Mouse (Mus musculus): ENCODE data around the gene Ssh1.

Ssh1 gene

DNA sequence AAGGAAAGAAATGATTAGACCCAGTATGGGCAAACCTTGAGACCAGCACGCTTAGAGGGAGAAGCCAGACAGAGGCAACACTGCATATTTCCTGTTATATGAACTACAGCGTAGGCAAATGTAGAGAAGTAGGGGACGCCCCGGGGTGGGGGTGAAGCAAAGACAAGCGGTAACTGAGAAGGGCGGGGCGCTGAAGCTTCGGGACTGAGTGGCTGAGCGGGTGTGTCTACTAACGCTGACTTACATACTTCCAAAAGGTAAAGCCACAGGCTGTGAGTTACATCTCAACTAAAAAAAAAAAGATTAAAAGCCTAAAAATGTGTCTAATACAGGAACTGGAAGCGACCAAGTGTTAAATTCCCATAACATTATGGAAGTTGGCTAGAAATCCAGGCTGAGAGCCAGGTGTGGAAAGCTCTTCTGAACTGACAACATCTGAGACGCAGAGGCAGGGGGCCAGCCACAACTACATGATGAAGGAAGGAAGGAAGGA, 1.3 kb downstream of the Ssh1 start:
- no peak for DNase-seq (ENCODE audit: low spot score)

DNA sequence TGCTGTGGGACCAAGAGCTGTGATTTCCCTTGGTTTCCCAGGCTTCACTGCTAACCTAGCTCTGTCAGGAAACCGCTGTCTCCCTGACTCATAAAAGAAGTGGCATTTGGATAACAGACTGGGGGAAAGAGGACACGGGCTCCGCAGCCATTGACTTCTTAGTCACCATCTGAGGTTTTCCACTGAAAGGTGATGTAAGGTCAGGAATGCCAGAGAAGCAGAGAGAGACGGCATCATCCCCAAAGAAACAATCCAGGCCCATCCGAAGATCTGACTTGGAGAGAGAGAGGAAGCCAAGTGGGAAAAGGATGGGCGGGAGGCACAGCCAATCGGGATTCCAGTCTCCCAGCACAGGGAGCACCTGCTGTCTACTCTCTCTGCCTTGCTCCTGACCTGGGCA, 2.6 kb downstream of the Ssh1 start:
- no peak for DNase-seq (ENCODE audit: low spot score)

DNA sequence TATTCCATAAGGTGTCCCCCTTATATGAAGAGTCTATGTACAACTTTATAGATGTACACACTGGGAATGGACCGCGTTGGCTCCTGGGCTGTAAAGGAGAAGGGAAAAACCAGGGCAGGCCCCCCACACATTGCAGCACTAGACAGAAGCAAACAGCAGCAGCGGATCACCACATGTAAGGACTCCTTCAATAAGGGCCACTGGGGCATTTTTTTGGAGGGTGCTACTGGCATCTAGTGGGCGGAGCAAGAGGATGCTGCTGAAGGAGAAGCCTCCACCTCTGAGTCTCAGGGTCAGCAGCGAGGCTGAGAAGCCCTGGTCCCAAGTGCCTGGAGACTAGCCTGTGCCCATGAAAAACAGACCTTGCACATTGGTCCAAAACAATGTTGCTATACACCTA, 3.1 kb downstream of the Ssh1 start:
- DNase-seq (ENCODE audit: low spot score): no peak

DNA sequence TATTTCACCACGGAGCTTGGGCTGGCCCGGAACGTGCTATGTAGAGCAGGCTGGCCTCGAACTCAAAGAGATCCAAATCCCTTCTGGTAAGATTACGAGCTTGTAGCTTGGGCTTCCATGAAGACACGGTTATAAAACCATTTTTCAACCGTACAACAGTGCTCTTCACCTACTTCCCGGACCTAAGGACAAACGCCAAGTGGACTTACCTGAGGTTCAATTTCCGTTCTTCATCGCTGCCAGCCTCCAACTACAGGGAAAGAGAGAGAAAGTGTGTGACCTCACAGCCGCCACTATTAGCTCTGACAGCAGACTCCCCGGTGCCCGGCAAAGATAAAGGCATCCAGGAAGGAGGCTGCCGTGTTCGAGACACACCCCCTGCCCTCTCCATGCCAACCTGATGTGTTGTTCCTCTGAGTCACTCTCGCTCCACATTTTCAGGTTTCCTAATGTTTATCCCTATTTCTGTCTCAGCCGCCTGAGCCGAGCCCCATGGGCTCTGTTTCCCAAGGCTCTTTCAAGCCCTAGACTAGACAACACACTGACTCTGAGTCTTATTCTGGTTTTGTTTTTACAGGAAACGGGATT, 4.2 kb downstream of the Ssh1 start:
- DNase-seq (ENCODE audit: low spot score): no peak

DNA sequence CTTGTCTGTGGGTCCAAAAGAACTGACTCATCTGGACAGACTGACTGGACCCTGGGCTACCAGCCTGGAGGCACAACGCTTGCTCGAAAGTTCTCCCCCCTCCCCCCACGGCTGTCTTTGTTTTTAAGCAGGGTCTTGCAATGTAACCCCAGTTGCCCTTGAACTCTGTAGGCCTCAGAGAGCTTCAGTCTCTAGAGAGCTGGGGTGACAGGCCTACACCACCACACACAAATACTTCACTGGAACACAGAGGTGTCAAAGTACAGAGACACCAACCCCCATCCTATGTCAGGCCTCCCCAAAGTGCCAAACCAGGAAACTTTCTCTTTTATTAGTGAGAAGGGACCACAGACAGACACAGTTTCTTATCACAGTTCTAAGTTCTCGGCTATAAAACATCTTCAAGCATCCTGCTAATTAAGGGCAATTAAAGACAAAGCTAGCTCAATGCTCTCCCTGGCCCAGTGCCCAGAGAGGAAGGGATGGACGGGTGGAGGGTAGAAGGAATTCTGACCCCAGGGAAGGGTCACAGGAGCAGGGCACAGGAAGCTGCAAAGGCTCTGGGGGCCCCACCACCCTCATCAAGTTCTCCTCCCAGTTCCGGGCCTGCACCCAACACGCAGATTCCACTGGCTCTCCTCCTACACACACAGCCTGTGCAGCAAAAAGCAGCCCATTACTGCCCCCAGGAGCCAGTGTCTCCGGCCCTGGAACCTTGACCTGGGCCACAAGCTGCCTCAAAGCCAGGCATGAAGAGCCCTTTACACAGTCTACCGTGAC, 7.3 kb downstream of the Ssh1 start:
- DNase-seq (ENCODE audit: low spot score): no peak

DNA sequence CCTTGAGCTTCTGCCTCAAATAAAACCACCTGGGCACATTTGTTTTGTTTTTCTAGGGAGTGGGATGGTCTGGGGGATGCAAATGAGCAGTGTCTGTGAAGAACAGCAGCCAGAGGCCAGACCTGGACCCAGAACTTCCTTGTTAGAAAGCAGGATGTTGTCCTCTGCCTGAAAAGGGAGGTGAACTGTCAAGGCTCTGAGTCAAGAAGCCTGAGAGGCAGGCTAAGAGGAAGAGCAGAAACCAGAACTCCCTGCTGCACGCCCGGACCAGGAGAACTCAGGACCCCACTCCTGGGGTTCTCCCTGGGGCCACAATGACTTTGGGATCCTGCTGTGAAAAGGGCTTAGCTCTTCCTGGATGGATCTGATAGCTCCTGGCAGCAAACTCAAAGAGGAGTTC, 8.0 kb downstream of the Ssh1 start:
- DNase-seq (ENCODE audit: low spot score): no peak

DNA sequence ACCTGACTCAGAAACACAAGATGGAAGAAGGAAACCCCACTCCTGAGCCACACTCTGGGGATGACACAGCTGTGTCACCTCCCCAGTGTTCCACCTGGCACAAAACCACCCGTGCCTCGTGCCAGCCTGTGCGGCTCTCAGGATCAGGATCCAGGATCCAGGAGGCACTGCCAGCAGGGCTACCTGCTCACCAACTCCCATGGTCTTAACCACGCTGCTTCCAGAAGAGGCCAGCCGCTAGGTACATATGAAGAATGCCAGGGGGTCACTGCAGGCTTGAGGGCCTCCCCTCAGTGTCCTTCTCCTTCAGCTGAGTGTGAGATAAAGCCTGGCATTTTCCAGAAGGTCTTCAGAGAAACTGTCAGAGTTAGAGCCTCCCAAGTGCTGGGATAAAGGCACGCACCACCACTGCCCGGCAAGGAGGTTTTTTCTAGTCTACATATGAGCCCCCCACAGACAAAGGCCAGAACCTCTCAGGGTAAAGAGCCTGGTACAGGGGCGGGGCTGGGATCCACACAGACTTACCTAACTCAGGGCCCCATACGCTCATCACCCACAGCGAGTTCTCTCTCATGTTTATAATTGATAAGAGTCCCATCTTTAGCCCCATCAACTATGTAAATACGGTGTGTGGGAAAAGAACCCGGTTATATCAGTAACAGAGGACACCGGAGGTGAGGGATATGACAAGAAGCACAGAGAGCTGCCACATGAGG, 9.5 kb downstream of the Ssh1 start:
- DNase-seq (ENCODE audit: low spot score): no peak

DNA sequence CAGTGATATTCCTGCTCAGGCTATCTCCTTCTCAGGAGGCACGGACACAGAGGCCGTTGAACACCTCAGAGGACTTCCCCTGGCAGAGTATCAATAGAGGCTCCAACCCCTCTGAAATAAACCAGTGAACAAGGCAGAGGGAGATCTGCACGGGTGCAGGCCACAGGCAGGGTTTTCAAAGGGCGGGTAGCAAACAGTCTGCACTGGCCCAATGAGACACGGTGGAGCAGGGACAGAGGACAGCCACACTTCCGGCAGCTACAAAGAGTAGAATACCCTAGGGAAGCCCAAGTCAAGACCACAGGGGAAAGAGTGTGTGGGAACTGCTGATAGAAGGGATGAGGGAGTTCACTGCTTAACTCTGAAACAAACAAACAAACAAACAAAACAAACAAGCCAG, 10.2 kb downstream of the Ssh1 start:
- no peak for DNase-seq (ENCODE audit: low spot score)

DNA sequence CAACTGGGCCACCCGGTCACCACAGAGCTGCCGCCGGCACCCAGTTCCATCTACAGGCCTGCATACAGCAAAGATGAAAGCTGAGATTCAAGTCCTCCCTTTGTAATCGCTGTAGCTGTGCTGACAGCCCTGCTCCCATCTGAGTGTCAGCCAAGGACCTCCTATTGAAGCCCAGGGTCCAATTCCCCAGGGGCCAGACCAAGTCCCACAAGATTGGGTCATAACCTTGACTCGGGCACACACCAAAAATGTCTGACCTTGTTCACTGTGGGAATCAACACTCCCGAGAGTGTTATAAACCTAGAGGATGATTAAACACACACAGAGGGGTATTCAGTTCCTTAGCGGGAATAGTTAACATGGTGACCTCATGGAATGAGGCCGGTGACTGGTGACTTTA, 11.9 kb downstream of the Ssh1 start:
- no peak for DNase-seq (ENCODE audit: low spot score)

DNA sequence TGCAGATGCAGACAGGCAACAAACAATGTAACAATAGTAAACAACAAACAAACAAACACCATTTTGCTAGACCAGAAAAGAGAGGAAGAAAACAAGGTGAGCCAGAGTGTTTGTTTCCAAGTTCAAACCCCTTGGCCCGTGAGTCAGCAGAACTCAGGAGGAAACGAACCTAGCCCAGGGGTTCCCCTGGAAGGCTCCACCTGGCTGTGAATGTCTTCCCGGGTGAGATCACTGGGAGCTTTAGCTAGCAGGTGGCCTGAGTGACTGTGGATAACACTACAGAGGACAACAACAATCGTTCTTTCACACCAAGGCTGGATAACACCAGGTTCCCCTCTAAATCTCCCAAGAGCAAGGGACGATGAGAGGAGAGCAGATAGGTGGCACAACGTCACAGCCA, 12.5 kb downstream of the Ssh1 start:
- DNase-seq (ENCODE audit: low spot score): no peak

DNA sequence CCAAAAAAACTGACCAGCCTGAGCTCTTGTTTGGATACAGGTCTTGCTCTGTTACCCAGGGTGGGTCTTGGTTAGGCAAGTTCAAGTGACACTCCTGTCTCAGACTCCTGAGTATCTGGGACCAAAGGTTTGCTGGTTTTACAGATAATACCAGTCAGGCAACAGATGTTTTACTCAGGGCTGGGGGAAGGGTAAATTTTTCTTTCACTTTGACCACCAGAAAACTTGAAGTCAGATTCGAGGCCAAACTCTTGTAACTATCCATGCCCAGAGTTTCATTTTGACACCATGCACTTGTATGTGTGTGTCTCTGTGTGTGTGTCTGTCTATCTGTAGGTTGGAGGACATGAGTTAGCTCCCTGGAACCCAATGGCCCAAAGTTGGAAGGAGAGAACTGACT, 13.2 kb downstream of the Ssh1 start:
- no peak for DNase-seq (ENCODE audit: low spot score)

DNA sequence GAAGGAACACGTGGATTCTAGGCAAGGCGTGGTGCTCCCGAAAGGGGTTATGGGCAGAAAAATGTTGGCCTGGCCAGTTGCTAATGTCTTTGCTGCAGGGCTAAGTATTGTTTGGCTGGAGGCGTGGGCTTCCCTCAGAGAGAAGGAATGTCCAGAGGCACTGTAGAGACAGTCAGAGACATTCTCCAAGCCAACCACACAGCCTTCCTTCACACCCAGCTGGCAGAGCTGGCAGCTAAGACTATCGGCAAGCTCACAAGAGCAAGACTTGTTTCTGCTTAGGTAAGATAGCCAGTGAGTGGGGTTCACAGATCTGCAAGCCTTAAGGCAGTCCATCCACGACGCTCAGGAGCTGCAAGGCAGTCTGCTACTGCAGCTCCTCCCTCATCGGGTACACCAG, 16.4 kb downstream of the Ssh1 start:
- no peak for DNase-seq (ENCODE audit: low spot score)

DNA sequence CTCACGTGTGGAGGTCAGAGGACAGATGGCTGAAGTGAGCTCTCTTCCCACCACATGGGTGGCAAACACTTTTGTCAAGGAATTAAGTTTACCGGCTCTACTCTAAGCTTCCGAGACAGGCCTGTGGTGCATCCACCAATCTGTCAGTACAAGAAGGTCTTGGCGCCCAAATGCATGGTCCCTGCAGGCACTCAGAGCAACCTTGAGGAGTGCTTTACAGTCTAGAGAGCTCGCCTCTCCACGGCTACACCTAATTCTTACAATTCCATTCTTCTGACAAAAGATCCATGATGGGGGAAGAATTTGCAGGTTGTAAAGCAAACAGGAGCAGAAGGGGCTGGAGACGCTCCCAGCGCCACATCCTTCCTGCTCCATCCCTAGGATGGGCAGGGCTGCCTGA, 17.1 kb downstream of the Ssh1 start:
- no peak for DNase-seq (ENCODE audit: low spot score)

DNA sequence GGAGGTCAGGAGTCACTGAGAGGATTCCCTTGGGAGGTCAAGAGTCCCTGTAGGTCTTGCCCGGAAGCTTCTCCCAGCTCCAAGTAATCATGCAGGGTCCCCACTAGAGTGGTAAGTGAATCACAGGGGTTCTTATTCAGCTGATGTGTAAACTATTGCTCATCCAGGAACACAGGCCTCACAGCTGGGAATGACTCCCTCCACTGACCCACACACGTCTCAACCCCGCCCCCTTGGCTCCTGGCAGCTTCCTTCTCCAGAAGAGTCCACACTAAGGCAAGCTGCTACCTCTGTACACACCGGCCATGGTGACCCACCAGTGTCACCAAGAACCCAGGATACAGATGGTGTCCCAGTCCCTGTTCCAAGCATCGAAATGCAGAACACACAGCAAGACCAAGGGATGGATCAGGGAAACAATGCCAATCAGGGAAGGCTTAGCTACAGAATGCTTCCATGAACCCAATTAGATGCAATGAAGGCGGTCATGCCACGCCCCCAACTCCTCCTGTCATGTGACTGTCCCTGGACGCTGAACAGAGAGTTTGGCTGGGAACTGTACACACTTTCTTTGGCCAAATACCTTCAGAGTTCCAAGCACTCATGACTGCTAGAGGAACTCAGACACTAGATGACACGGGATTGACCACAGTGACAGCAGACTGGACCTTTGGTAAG, 18.0 kb downstream of the Ssh1 start:
- no peak for DNase-seq (ENCODE audit: low spot score)

DNA sequence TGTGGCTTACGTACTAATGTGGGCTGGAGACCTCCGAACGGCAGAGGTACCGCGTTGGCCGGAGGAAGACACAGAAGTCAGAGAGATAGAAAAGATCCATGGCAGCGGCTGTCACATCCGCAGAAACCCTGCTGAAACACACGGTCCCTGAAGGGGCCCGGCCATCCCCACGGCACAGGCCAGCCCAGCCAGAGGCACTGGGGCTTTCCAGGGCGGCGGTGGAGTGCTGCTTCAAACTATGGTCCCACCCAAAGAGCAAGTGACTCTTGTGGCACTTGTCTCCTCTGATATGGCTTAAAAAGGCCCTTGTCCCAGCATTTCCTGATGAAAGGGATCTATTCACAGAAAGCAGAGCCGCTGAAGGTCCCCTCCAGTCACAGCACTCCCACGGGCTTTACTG, 19.1 kb downstream of the Ssh1 start:
- no peak for DNase-seq (ENCODE audit: low spot score)

DNA sequence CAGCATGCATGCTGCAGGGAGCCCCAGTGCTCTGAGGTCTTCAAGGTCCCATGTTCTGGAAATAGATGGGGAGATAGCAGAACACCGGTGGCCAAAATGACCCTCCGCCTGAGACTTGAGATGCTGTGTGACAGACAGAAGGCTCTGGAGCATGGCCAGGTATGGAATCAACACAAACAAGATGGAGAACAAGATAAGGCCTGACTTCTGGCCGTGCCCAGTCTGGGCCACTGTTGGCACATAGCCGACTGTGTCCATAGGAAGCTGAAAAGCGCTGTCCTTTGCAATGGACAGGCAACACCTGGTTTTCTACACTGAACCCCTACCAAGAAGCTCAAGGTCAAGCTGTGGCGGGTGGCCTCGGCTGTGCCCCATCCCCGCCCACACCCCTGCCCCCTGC, 19.9 kb downstream of the Ssh1 start:
- no peak for DNase-seq (ENCODE audit: low spot score)

DNA sequence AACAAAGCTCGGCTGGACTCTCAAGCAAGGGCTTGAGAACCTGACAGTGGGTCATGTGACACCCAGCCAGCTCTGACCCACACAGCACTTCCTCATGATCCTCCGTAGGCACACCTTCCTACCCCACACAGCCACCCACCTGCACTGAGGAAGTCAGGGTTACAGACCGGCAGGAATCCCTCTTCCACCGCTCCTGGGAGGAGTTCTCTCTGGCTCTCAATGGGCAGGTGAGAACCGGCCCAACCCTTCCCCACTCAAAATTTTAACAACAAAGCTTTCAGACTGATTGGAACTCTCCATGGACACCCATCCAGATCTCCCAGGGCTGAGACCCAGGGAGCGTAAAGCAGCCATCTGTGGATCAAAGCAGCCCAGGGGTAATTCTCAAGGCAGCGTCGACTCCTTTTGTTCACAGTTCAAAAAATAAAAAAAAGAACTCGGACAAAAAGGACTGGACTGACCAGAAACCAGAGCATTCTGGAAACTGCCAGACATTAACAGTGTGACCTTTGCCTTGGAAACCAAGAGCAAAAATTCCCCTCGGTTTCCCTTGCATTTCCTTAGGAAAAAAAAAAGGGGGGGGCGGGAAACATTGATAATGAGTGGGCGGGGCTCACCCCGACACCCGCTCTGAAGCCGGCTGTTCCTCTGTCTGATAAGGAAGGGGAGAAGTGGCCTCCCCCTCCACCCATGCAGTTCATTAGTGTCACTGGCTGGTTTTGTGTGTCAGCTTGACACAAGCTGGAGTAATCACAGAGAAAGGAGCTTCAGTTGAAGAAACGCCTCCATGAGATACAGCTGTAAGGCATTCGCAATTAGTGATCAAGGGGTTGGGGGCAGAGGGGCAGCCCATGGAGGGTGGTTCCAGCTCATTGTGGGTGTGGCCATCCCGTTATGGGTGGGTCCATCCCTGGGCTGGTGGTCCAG, 20.8 kb downstream of the Ssh1 start:
- DNase-seq (ENCODE audit: low spot score): no peak

DNA sequence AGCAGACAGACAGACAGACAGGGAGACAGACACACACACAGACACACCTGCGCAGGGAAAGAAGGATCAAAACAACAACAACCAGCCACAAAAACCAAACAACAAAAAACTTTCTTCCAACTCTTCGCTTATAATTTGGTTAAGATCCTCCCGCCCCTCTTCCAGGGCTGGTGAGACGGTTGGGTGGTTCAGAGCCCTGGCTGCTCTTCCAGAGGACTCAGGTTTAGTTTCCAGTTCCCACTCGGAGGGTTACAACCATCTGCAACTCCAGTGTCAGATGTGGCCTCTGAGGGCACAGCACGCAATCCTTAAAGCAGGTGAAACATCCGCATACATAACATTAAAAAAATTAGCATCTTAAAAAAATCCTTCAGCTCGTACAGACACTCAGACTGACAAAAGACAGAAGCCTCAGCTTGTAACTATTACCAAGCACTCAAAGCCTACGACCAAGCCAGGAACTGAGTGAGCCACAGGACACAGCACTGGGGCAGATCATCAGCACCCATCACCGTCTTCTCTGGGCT, 22.2 kb downstream of the Ssh1 start:
- DNase-seq (ENCODE audit: low spot score): no peak

DNA sequence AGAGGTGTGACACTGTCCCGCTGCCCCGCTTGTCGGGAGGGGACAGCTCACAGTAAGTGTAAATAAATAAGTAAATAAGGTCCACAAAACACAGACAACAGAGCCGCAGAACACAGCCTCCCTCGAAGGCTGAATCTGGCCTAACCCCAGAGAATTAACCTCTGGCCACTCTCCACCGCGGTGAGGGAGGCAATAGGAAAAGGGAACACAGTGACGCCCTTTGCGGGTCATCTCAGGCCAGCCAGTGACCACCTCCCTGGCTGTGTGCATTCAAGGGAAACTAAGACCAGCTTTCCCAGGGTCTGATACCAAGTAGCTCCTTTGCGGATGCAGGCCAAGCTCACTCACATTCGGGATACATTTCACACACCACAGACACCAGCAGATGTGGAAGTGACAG, 25.3 kb downstream of the Ssh1 start:
- DNase-seq (ENCODE audit: low spot score): no peak

DNA sequence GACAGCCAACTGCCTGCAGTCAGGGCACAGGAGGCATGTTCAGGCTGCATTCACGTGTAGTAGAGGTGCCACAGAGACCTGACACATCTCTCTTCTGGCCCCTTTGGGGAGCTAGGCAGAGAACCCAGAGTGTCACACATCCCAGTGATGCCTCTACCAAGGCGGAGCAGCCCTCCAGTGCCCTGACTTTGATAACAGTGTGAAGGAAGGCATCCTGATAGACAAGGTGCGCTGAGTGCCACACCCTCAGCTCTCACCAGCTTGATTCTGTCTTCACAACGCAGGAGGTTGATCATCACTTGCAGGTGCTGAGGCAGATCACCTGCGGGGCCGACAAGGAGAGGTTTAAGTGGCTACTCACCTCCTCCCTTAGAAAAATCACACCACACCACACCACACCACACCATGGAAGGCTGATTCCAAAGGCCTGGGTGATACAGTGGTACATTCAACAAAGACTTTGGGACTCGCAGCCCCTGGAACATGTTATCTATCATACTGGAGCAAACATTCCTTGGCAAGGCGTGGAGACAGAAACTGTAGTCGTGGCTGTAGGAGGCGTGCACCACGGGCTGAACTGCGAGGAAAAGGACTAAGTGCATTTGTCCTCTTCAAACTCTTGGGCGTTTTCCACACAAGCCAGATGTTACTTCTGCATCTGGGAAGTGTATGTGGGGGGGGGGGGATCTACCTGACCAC, 27.1 kb downstream of the Ssh1 start:
- DNase-seq (ENCODE audit: low spot score): no peak

DNA sequence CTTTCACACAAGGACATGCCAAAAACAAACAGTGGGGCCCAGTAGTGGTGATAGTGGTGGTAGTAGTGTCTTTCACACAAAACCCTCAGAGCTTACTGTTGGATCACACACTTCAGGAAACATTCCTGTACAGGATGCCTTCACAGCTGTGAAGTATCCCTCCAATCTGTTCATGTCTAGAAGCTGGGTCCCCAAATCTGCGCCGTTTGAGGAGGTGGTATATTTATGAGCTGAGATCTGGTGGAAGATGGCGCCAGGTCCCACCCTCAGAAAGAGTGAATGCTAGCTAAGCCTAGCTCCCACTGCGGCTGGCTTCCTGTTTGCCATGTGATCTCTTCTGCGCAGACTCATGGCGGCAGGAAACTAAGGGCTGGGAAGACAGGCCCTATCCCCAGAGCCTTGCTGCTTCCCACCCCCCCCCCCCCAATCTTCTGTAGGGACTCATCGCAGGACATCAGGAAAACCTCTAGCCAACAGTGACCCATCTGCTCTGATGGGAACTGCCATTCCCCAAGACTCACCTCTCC, 28.0 kb downstream of the Ssh1 start:
- no peak for DNase-seq (ENCODE audit: low spot score)
